Mouse (Mus musculus) gastrocnemius, postnatal 10 days (tissue): Measurements from ENCODE around the gene Hspa1a. TPM values are rescaled to one million over a fixed set of nuclear protein-coding genes. Genes with fewer than 3 reads are reported as not detected.
A peak's percentile ranks its signal among the peaks of the same experiment; 100 is the strongest.
"Not testable (repeated sequence)": the region's sequence is repeated elsewhere in the genome, so short reads cannot be mapped to it uniquely, and the experiment has no call there.

Experiments
- DNase-seq: peaks from one replicate; pipeline ENCODE4 v3.0.0; 2021; ENCODE audit warnings: mixed read lengths
- long read RNA-seq, 2 experiments: library from polyadenylated mRNA; stranded (forward); transcript quantifications; one replicate each; pipeline ENCODE4 v2.0.0; 2021
- total RNA-seq, 2 experiments: library from RNA; stranded (reverse); gene quantifications; 2 replicates each; pipeline ENCODE4 v1.2.3; 2021

The Hspa1a gene
- total RNA-seq: 1 to 10 TPM; 3.8 to 6.4 TPM
- long read RNA-seq, experiment 1, transcript Hspa1a-201 (1 exons, 2,967 nt): major isoform, 12 of 12 reads
- long read RNA-seq, experiment 1, partial matches to known transcripts: 0 of 12 reads
- long read RNA-seq, experiment 1, other reads (novel, unspliced or antisense): 0 of 12 reads
- long read RNA-seq, experiment 2, transcript Hspa1a-201 (1 exons, 2,967 nt): major isoform, 5 of 5 reads
- long read RNA-seq, experiment 2, partial matches to known transcripts: 0 of 5 reads
- long read RNA-seq, experiment 2, other reads (novel, unspliced or antisense): 0 of 5 reads

- peak; percentile 66 for DNase-seq
Measured at GRCm38 (mm10) chr17:34972069-34972749, at the start of gene Hspa1a, which contains the start of gene Hspa1l. Gene Hspa1a, minus strand, starts transcription at chr17:34972156. Gene Hspa1l, plus strand, starts transcription at chr17:34972703.

- peak; percentile 95 for DNase-seq
Measured at GRCm38 (mm10) chr17:35021163-35021808, 49.3 kb upstream of the Hspa1a start.

GRCm38 (mm10) chr17:35020551-35020950 is 48.6 kb upstream of the Hspa1a start:
- DNase-seq: no peak

GRCm38 (mm10) chr17:35019894-35020293 is 47.9 kb upstream of the Hspa1a start:
- DNase-seq: no peak

- no peak for DNase-seq
Measured at GRCm38 (mm10) chr17:35018171-35018570, 46.2 kb upstream of the Hspa1a start.

GRCm38 (mm10) chr17:35017706-35018030 is 45.7 kb upstream of the Hspa1a start:
- no peak for DNase-seq

GRCm38 (mm10) chr17:35016791-35017705 is 45.1 kb upstream of the Hspa1a start:
- DNase-seq: no peak

GRCm38 (mm10) chr17:35016376-35016775 is 44.4 kb upstream of the Hspa1a start, which contains the start of gene Vwa7:
Gene Vwa7, plus strand, starts transcription at chr17:35016579.
- DNase-seq: peak; percentile 42

- no peak for DNase-seq
Measured at GRCm38 (mm10) chr17:35015296-35015695, 43.3 kb upstream of the Hspa1a start.

- no peak for DNase-seq
Measured at GRCm38 (mm10) chr17:35013221-35013620, 41.3 kb upstream of the Hspa1a start.

GRCm38 (mm10) chr17:35012430-35012829 is 40.5 kb upstream of the Hspa1a start:
- no peak for DNase-seq

GRCm38 (mm10) chr17:35011440-35011839 is 39.5 kb upstream of the Hspa1a start:
- no peak for DNase-seq

GRCm38 (mm10) chr17:35009586-35009985 is 37.6 kb upstream of the Hspa1a start:
- no peak for DNase-seq

- DNase-seq: no peak
Measured at GRCm38 (mm10) chr17:35007387-35007991, 35.5 kb upstream of the Hspa1a start.

GRCm38 (mm10) chr17:35005902-35006301 is 33.9 kb upstream of the Hspa1a start:
- DNase-seq: not testable (repeated sequence)

- no peak for DNase-seq
Measured at GRCm38 (mm10) chr17:35005158-35005557, 33.2 kb upstream of the Hspa1a start.

GRCm38 (mm10) chr17:35004075-35004717 is 32.2 kb upstream of the Hspa1a start:
- DNase-seq: no peak

- no peak for DNase-seq
Measured at GRCm38 (mm10) chr17:35003022-35003838, 31.3 kb upstream of the Hspa1a start.

GRCm38 (mm10) chr17:35002153-35002865 is 30.4 kb upstream of the Hspa1a start:
- DNase-seq: no peak
